Mouse (Mus musculus): Measurements from ENCODE around the gene Galm.
"Not testable (repeated sequence)": the region's sequence is repeated elsewhere in the genome, so short reads cannot be mapped to it uniquely, and the experiment has no call there.

Gene Galm

DNA sequence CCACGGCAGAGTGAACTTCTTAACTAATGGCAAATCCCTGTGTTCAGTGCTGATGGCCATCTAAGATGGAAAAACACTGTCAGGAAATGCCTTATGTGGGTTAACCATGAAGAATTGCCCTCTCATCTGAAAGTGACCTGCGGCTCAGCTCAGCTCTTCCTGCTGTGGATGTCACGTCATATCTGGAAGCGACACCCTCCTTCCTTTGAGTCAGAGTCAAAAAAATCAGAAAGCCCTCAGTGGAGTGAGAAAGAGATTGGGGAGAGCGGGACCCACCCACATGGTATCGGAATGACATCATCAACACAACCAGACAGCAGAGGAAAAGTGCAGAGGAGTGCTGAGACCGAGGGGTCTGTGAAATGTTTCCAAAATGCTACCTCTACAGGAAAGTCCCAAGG, 40.6 kb downstream of the Galm start:
- peak; percentile 31 for DNase-seq

- DNase-seq, result peak; percentile 84
Observed at GRCm38 (mm10) chr17:80168425-80169182, 41.3 kb downstream of the Galm start.

DNA sequence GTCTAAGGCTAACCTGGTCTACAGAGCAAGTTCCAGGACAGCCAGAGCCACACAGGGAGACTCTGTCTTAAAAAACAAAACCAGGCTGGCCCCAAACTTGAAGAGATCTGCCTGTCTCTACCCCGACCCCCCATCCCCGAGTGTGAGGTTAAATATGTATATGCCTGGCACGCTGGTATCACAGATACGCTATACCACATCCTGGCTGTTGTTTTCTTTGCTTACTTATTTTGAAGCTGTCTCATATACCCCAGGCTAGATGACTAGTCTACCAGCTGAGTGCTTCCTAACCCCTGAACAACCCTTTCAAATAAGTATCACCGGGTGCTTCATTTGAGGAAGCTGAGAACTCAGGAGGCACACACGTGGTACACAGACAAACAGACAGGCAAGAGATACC, 42.5 kb downstream of the Galm start:
- no peak for DNase-seq

DNA sequence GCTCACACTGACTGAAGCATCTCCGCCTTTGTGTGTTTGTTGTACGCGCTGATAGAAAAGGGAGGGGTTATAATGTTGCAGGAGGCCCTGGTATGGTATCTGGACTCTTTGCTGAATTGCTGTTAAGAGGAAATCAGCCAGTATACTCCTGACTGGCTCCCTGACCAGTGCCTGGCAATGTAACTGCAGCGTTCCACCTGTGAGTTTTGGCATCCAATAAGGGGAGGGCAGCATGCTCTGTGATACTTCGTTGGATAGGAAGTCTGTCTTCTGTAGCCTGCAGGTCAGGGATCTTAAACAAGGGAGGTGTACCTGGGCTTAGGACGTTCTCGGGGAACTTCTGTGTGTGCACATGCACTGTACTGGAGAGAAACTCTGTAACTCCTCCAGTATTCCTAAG, 43.7 kb downstream of the Galm start:
- peak; percentile 84 for DNase-seq

- DNase-seq, result no peak
Observed at GRCm38 (mm10) chr17:80171948-80172347, 44.7 kb downstream of the Galm start.

DNA sequence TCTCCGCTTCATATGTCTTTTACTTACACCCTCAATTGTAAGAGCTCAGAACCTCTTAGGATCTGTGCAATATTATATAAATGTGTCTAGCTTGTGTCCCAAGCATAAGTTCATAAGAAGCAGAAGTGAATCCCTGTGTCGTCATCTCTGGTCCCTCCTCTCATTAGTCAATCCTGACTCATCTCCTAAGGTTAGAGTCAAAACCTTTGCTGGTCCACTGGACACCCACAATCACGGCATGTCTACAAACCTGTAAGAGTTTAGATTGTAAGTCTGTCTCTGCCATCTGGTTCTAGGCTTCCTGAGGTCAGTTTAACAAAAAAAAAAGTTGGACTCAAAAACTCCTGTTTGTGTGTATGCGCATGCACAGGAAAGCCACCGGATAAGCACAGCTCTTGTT, 45.5 kb downstream of the Galm start:
- no peak for DNase-seq

DNA sequence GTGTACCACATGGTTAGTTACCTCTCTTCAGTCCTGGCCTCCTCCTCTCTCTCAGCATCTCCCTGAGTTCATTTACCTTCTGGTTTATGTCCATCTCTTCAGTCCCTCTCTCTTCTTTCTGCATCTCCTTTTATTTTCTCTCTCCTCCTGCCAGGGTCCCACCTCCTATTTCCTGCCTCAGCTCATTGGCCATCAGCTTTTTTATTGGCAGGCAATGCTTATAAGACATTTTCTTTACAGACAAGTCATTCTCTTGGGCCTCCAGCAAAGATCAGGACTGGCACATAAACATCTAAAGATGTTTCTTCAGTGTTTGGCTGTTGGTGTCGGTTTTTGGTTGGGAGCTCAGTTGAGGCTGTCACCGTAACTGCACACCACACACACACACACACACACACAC, 46.4 kb downstream of the Galm start:
- DNase-seq, result no peak

- DNase-seq, result no peak
Observed at GRCm38 (mm10) chr17:80174146-80174545, 46.9 kb downstream of the Galm start.

DNA sequence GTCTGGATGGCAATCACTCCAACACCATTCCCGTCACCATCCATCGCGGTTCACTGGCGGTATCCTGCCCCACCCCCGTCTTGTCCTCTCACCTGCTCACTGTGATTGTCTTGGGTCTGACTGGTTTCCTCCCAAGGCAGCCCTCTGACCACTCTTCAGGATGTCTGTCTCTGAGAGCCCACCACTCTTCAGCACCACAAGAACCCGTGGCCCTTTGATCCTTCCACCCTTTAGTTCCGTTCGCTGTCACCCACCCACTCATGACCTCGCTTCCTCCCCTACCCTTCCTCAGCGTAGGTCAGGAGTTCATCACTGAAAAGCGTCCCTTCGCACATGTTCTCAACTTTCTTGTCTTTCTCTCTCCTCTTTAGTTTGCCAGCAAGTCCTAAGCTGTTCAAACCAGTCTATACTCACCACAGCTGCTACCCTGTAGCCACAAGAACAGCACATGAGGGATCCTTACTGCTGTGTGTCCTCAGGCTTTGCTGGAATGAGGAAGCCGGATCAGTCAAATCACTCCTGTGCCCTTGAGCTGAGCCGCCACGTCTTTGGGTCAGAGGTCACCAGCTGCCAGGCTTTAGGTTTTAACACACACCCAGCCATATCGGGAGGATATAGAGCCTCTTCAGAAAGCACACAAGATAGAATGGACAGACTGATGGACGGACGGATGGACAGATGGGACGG, 47.6 kb downstream of the Galm start:
- DNase-seq, result no peak

DNA sequence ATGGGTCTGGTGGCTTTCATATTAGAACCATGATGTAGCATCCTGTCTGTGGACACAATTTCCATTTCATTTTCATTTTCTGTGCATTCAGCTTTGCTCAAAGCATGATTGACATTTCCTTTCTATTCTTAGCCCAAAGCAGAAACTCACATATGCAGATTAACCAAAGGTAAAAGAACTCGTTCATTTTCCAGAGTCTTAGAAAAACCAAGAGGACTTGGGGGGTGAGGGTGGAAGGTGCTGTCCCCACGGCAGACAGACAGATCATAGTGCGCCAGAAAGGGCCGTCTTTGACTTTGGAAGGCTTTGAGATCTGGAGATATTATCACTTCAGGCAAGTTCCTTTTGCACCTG, 48.1 kb downstream of the Galm start:
- no peak for DNase-seq

DNA sequence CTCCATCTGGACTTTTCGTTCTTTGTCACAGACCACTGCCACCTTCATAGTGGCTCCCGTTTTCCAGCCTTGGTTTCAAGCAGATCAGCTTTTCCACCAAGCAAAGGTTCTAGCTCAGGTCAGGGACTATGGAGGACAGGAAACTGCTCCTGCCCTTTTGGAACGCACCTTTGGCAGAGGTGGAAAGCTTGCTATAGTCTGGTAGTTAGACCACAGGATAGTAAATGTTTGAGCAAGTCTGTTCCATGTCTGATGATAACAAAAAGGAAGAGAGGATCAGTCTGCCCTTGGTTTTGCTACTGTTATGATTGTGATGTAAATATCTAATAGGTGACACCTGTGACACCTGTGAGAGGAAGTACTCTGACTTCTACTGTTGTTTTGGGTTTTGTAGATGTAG, 48.7 kb downstream of the Galm start:
- no peak for DNase-seq

- DNase-seq, result not testable (repeated sequence)
Observed at GRCm38 (mm10) chr17:80178846-80179245, 51.6 kb downstream of the Galm start.

DNA sequence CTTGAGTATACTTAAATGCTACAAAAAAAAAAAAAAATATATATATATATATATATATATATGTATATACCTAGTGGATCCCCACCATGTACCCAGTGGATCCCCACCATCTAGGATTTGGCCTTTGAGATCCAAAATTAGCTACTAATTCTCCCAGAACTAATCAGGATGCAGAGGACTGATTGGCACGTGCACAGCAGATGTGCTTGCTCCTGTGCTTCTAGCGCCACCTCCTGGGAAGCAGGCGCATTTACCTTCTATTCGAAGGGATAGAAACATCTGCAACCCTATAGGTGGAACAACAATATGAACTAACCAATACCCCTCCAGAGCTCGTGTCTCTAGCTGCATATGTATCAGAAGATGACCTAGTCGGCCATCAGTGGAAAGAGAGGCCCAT, 52.7 kb downstream of the Galm start:
- DNase-seq, result peak; percentile 76

DNA sequence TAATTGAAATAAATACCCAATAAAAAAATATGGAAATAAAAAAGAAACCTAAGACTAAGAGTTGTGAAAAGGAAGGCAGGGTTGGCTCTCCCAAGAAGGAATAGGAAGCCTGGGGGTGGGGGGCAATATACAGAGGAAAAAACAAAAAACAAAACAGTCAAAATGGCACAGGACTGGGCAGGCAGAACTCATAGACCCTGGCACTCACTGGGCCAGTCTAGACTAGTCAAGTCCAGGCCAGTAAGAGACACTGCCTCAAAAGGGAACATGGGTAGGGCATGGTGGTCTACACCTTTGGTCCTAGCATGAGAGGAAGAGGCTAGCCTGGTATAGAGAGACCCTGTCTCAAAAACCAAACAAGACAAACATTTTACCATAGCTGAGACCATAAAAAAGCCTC, 53.2 kb downstream of the Galm start:
- no peak for DNase-seq

DNA sequence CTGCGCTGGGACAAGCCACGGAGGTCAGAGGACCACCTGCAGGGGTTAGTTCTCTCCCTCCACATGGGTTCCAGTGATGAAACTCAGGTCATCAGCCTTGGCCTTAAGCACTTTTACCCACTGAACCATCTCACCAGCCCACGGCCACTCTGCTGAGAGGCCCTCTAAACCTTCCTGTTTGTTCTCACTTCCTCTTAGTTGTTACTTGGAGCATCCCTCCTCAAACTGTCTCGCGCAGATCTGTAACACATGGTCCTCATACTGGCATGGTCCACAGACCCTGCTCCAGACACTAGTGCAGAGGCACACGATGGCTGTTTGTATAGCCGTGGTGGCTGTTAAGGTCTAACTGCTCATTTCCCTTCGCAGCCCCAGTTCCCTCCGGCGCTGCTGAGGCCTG, 56.3 kb downstream of the Galm start:
- DNase-seq, result no peak

DNA sequence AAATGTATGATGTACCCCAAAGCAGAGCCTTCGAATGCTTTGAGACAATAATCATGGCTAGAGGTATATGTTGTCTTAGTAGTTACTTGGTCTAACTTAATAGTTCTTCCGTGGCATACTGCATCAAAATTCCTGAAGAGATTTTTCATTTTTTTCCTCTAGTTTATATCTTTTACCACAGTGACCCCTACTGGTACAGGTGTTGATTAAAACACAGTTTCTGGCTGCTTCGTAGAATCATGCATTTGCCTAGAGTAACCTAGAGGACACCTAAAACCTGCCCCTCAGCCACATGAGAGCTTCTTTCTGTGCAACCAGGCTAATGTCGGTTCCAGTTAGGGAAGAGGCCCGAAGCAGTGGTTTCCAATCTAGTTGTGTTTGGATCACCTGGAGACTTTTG, 65.8 kb downstream of the Galm start:
- no peak for DNase-seq

GRCm38 (mm10) chr17:80199160-80199778, 72.0 kb downstream of the Galm start:
- DNase-seq, result no peak

DNA sequence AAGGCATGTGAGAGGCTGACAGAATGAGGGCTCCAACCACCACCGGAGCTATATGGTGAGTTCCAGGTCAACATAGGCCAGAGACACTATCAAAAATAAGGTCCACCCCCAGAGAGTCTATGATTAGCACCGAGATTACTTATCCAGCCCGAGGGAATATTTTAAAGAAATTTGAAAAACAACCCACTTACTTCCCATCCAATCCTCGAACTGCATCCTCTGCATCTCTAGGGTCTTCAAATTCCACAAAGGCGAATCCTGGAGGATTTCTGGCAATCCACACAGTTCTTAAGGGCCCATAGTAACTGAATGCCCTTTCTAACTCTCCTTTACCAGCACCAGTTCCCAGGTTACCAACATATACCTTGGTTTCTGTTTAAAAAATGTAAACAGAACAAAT, 78.4 kb downstream of the Galm start:
- no peak for DNase-seq

- peak; percentile 76 for DNase-seq
Observed at GRCm38 (mm10) chr17:80206301-80206670, 79.0 kb downstream of the Galm start.

- peak; percentile 98 for DNase-seq
Observed at GRCm38 (mm10) chr17:80206671-80207581, 79.7 kb downstream of the Galm start, which contains the start of the genes Srsf7 and Ttc39d. Gene Srsf7 (minus strand): TSS chr17:80207307. Gene Ttc39d (plus strand): TSS chr17:80207460.

DNA sequence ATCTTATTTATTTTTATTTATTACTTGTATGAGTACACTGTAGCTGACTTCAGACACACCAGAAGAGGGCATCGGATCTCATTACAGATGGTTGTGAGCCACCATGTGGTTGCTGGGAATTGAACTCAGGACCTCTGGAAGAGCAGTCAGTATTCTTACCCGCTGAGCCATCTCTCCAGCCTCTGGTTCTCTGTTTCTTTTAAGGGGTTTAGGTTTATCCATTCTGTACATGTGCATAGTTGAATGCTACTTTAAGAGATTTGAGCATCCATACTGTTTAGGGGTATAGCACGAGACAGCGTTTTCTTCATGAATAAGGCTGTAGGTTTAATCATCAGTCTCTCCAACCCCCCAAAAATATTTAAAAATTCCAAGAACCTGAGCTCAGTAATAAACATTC, 86.7 kb downstream of the Galm start:
- not testable (repeated sequence) for DNase-seq

GRCm38 (mm10) chr17:80220131-80220530, 92.9 kb downstream of the Galm start:
- DNase-seq, result no peak

GRCm38 (mm10) chr17:80221202-80221601, 93.9 kb downstream of the Galm start:
- no peak for DNase-seq
